Mouse (Mus musculus) inflammation-experienced regulatory T-cells, adult 6 months (primary cell): Measurements from ENCODE around the gene Cerk. TPM values are rescaled to one million over a fixed set of nuclear protein-coding genes. Genes with fewer than 3 reads are reported as not detected.
A peak's percentile ranks its signal among the peaks of the same experiment; 100 is the strongest.
"Not testable (repeated sequence)": the region's sequence is repeated elsewhere in the genome, so short reads cannot be mapped to it uniquely, and the experiment has no call there.

Experiments
- ATAC-seq: one replicate; pipeline ENCODE4 v1.8.0; 2017
- polyA plus RNA-seq, 3 experiments: library from polyadenylated mRNA; unstranded; fragments of 100-300 nt; shearing (Covaris generic); gene quantifications; one replicate each; pipeline ENCODE4 v1.2.1; 2017

The Cerk gene
- polyA plus RNA-seq, 3 experiments from 2014 or later: 2.3 to 6.6 (median 5.9) TPM

GRCm38 (mm10) chr15:86181321-86181720, 4.6 kb downstream of the Cerk start:
- ATAC-seq: not testable (repeated sequence)

GRCm38 (mm10) chr15:86180427-86180826, 5.5 kb downstream of the Cerk start:
- ATAC-seq: no peak

GRCm38 (mm10) chr15:86178594-86178993, 7.3 kb downstream of the Cerk start:
- no peak for ATAC-seq

- not testable (repeated sequence) for ATAC-seq
Measured at GRCm38 (mm10) chr15:86177703-86178251, 8.2 kb downstream of the Cerk start.

- ATAC-seq: no peak
Measured at GRCm38 (mm10) chr15:86176771-86177702, 8.9 kb downstream of the Cerk start.

- ATAC-seq: no peak
Measured at GRCm38 (mm10) chr15:86176166-86176565, 9.8 kb downstream of the Cerk start.

GRCm38 (mm10) chr15:86175253-86176050, 10.5 kb downstream of the Cerk start:
- ATAC-seq: no peak

GRCm38 (mm10) chr15:86173136-86173985, 12.6 kb downstream of the Cerk start:
- peak; percentile 62 for ATAC-seq

- ATAC-seq: no peak
Measured at GRCm38 (mm10) chr15:86172526-86172925, 13.4 kb downstream of the Cerk start.

GRCm38 (mm10) chr15:86172124-86172523, 13.8 kb downstream of the Cerk start:
- ATAC-seq: no peak

- no peak for ATAC-seq
Measured at GRCm38 (mm10) chr15:86171316-86171715, 14.6 kb downstream of the Cerk start.

- no peak for ATAC-seq
Measured at GRCm38 (mm10) chr15:86169817-86170110, 16.2 kb downstream of the Cerk start.

GRCm38 (mm10) chr15:86168941-86169816, 16.8 kb downstream of the Cerk start:
- no peak for ATAC-seq

- ATAC-seq: no peak
Measured at GRCm38 (mm10) chr15:86168505-86168867, 17.5 kb downstream of the Cerk start.

- no peak for ATAC-seq
Measured at GRCm38 (mm10) chr15:86167787-86168504, 18.0 kb downstream of the Cerk start.

GRCm38 (mm10) chr15:86167032-86167655, 18.8 kb downstream of the Cerk start:
- ATAC-seq: no peak

- no peak for ATAC-seq
Measured at GRCm38 (mm10) chr15:86165811-86166590, 19.9 kb downstream of the Cerk start.

- ATAC-seq: no peak
Measured at GRCm38 (mm10) chr15:86164718-86165345, 21.1 kb downstream of the Cerk start.

- not testable (repeated sequence) for ATAC-seq
Measured at GRCm38 (mm10) chr15:86161800-86162199, 24.1 kb downstream of the Cerk start.
